Mouse (Mus musculus): ENCODE measurements around the gene Cyp4f13. TPM values are rescaled to one million over a fixed set of nuclear protein-coding genes. Genes with fewer than 3 reads are reported as not detected.

The Cyp4f13 gene
- polyA plus RNA-seq (2014; fragmentation: Nextera tagmentation; extraction: Ambion mirVana) = 7.2 and 8.1 TPM in 2 replicates

GRCm38 (mm10) chr17:32947215-32947914 is at the start of gene Cyp4f13:
TSS of gene Cyp4f13 (minus strand) at chr17:32947402.
- peak; percentile 86 for DNase-seq (ENCODE audit: low spot score)
- H3K36me3 ChIP-seq (ENCODE audit: control insufficient read depth, insufficient read depth, low read length) = no peaks in the 10 kb centered on the region
- H3K9ac ChIP-seq (ENCODE audit: low read depth, low read length) = peak within 1 kb of the TSS; percentile 70
- no peaks in the 10 kb centered on the region for H3K9me3 ChIP-seq (ENCODE audit: control insufficient read depth, low read length)
- no peak within 1 kb of the TSS for H3K27ac ChIP-seq (ENCODE audit: low read depth, low read length)
- 21% methylated on average over 12 of the region's 12 CpGs for WGBS
- peak; percentile 95 for ATAC-seq (replicated peaks; ENCODE audit: low FRiP score)
- peaks cover 5% of the 10 kb centered on the region for H3K4me1 ChIP-seq (replicated peaks; ENCODE audit: control insufficient read depth, insufficient read depth, low read length)
- H3K27me3 ChIP-seq (replicated peaks; ENCODE audit: control insufficient read depth, insufficient read depth, low read length) = no peaks in the 10 kb centered on the region
- H3K4me2 ChIP-seq = peak within 1 kb of the TSS; percentile 90
- peak within 1 kb of the TSS; percentile 65 for H3K4me3 ChIP-seq (ENCODE audit: low read depth, low read length)

DNA sequence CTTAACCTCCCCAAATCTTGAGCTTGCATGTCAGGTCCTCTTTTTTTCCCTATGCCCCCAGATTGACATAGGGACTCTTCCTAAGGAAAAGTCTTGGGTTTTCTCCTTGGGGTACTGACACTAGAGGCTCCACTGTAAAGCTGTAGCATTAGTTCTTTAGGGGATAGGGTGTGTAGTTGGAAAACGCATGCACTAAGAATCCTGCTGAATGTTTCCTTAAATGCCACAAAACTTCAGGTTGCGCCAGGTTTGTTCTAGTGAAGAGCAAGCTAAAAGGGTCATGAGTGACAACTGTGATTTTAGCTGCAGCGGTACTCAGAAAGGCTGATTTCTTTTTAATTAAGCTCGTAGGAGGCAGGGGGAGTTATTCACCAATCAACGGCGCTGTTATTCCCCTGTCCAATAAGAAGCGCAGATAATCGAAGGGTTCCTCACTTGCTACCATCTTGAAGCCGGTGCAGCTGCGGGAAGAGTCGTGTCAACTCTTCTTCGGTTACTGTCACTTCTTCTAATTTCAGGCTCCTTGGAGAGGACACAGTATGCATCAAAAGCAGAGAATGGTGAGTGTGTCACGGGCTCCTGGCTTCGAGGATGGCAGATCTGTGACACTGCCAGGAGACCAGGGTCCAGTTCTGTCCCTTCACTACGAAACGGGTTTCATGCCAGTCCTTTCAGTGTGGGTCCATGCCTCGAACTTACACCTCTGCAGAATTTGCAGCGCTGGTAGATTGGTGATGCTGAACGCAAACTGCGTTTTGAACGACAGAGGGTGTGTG is 45.7 kb upstream of the Cyp4f13 start, which contains the start of gene Zfp952:
Gene Zfp952 (plus strand): TSS at position 431 of the 776 bp plus-strand sequence.
- peak within 1 kb of the TSS; percentile 69 for H3K4me3 ChIP-seq (ENCODE audit: low read depth, low read length)
- no peak within 1 kb of the TSS for H3K27ac ChIP-seq (ENCODE audit: low read depth, low read length)
- peaks cover 2% of the 10 kb centered on the region; the same call in 1 of the 2 replicates for H3K36me3 ChIP-seq (ENCODE audit: control insufficient read depth, insufficient read depth, low read length)
- peak within 1 kb of the TSS; percentile 75 for H3K4me2 ChIP-seq
- H3K9me3 ChIP-seq (ENCODE audit: control insufficient read depth, low read length) = no peaks in the 10 kb centered on the region
- H3K4me1 ChIP-seq (replicated peaks; ENCODE audit: control insufficient read depth, insufficient read depth, low read length) = no peaks in the 10 kb centered on the region; the same call in 1 of the 2 replicates
- peak; percentile 75 for DNase-seq (ENCODE audit: low spot score)
- 1% methylated on average over 21 of the region's 21 CpGs for WGBS
- peak within 1 kb of the TSS; percentile 69 for H3K9ac ChIP-seq (ENCODE audit: low read depth, low read length)
- peak; percentile 93 for ATAC-seq (replicated peaks; ENCODE audit: low FRiP score)
- no peaks in the 10 kb centered on the region for H3K27me3 ChIP-seq (replicated peaks; ENCODE audit: control insufficient read depth, insufficient read depth, low read length)

- no peak for ATAC-seq (replicated peaks; ENCODE audit: low FRiP score)
- H3K4me3 ChIP-seq (ENCODE audit: low read depth, low read length) = peak overlapping the region; percentile 69
- H3K9ac ChIP-seq (ENCODE audit: low read depth, low read length) = no peak overlapping the region
- no peaks in the 10 kb centered on the region; the same call in 1 of the 2 replicates for H3K4me1 ChIP-seq (replicated peaks; ENCODE audit: control insufficient read depth, insufficient read depth, low read length)
- H3K9me3 ChIP-seq (ENCODE audit: control insufficient read depth, low read length) = no peaks in the 10 kb centered on the region
- H3K27ac ChIP-seq (ENCODE audit: low read depth, low read length) = no peak overlapping the region
- H3K36me3 ChIP-seq (ENCODE audit: control insufficient read depth, insufficient read depth, low read length) = peaks cover 2% of the 10 kb centered on the region; the same call in 1 of the 2 replicates
- DNase-seq (ENCODE audit: low spot score) = no peak
- peak overlapping the region; percentile 75 for H3K4me2 ChIP-seq
- no peaks in the 10 kb centered on the region for H3K27me3 ChIP-seq (replicated peaks; ENCODE audit: control insufficient read depth, insufficient read depth, low read length)
- 63% methylated on average over 12 of the region's 12 CpGs for WGBS
Measured at GRCm38 (mm10) chr17:32991965-32992698, 44.9 kb upstream of the Cyp4f13 start.

- no peaks in the 10 kb centered on the region for H3K9me3 ChIP-seq (ENCODE audit: control insufficient read depth, low read length)
- no peaks in the 10 kb centered on the region for H3K36me3 ChIP-seq (ENCODE audit: control insufficient read depth, insufficient read depth, low read length)
- no peak for DNase-seq (ENCODE audit: low spot score)
- no peaks in the 10 kb centered on the region for H3K27me3 ChIP-seq (replicated peaks; ENCODE audit: control insufficient read depth, insufficient read depth, low read length)
- no peak overlapping the region for H3K27ac ChIP-seq (ENCODE audit: low read depth, low read length)
- no peaks in the 10 kb centered on the region for H3K4me1 ChIP-seq (replicated peaks; ENCODE audit: control insufficient read depth, insufficient read depth, low read length)
- no peak overlapping the region for H3K4me3 ChIP-seq (ENCODE audit: low read depth, low read length)
- H3K9ac ChIP-seq (ENCODE audit: low read depth, low read length) = no peak overlapping the region
- 74% methylated on average over 4 of the region's 4 CpGs for WGBS
- no peak overlapping the region for H3K4me2 ChIP-seq
- ATAC-seq (replicated peaks; ENCODE audit: low FRiP score) = no peak
Measured at GRCm38 (mm10) chr17:32986301-32986700, 39.1 kb upstream of the Cyp4f13 start.

DNA sequence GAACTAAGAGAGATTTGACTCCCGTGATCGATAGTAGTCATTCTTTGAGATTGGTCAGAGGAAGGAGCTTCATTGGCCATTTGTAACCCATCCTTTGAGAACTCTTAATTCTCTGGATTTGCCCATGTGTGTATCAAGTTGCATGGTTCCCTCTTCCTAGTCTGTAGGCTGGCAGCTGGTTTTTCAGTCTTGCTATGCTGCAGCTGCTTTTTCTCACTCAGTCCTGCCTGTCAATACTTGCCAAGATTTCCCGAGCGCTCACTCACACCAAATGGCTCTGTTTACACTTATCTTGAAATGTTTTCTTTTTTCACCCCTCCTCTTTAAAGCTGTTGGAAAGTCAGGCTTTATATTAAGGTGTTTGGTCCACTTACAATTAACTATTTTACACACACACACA is 34.2 kb upstream of the Cyp4f13 start:
- H3K27ac ChIP-seq (ENCODE audit: low read depth, low read length) = no peak overlapping the region
- peaks cover 30% of the 10 kb centered on the region for H3K36me3 ChIP-seq (ENCODE audit: control insufficient read depth, insufficient read depth, low read length)
- H3K9ac ChIP-seq (ENCODE audit: low read depth, low read length) = no peak overlapping the region
- no peak overlapping the region for H3K4me2 ChIP-seq
- ATAC-seq (replicated peaks; ENCODE audit: low FRiP score) = no peak
- no peaks in the 10 kb centered on the region for H3K9me3 ChIP-seq (ENCODE audit: control insufficient read depth, low read length)
- 87% methylated on average over 4 of the region's 4 CpGs for WGBS
- no peaks in the 10 kb centered on the region for H3K27me3 ChIP-seq (replicated peaks; ENCODE audit: control insufficient read depth, insufficient read depth, low read length)
- no peak overlapping the region for H3K4me3 ChIP-seq (ENCODE audit: low read depth, low read length)
- DNase-seq (ENCODE audit: low spot score) = no peak
- no peaks in the 10 kb centered on the region for H3K4me1 ChIP-seq (replicated peaks; ENCODE audit: control insufficient read depth, insufficient read depth, low read length)

- Histone ChIP-seq H3K36me3 (ENCODE audit: control insufficient read depth, insufficient read depth, low read length) (no peaks in the 10 kb centered on the region), H3K4me1 (replicated peaks; ENCODE audit: control insufficient read depth, insufficient read depth, low read length) (peaks cover 7% of the 10 kb centered on the region), H3K4me2 (peak within 1 kb of the TSS; percentile 79), H3K4me3 (ENCODE audit: low read depth, low read length) (peak within 1 kb of the TSS; percentile 68), H3K9me3 (ENCODE audit: control insufficient read depth, low read length) (0 out of 2 replicates have a peak, but pooled peaks cover 4% of the 10 kb centered on the region), H3K27me3 (replicated peaks; ENCODE audit: control insufficient read depth, insufficient read depth, low read length) (no peaks in the 10 kb centered on the region), H3K27ac (ENCODE audit: low read depth, low read length) (peak within 1 kb of the TSS; percentile 85), H3K9ac (ENCODE audit: low read depth, low read length) (peak within 1 kb of the TSS; percentile 73)
- DNase-seq (ENCODE audit: low spot score) (peak; percentile 89), ATAC-seq (replicated peaks; ENCODE audit: low FRiP score) (peak; percentile 98)
- under 1% methylated on average over 33 of the region's 33 CpGs for WGBS
Measured at GRCm38 (mm10) chr17:32965623-32966290, 18.6 kb upstream of the Cyp4f13 start, which contains the start of gene Zfp472. TSS of gene Zfp472 (plus strand) at chr17:32965814.

GRCm38 (mm10) chr17:32965253-32965622 is 18.0 kb upstream of the Cyp4f13 start:
- H3K4me3 ChIP-seq (ENCODE audit: low read depth, low read length) = peak overlapping the region; percentile 68
- H3K9me3 ChIP-seq (ENCODE audit: control insufficient read depth, low read length) = 0 out of 2 replicates have a peak, but pooled peaks cover 4% of the 10 kb centered on the region
- peak overlapping the region; percentile 73 for H3K9ac ChIP-seq (ENCODE audit: low read depth, low read length)
- no peaks in the 10 kb centered on the region for H3K36me3 ChIP-seq (ENCODE audit: control insufficient read depth, insufficient read depth, low read length)
- H3K27ac ChIP-seq (ENCODE audit: low read depth, low read length) = peak overlapping the region; percentile 28; the same call in 1 of the 2 replicates
- peaks cover 7% of the 10 kb centered on the region for H3K4me1 ChIP-seq (replicated peaks; ENCODE audit: control insufficient read depth, insufficient read depth, low read length)
- DNase-seq (ENCODE audit: low spot score) (no peak), ATAC-seq (replicated peaks; ENCODE audit: low FRiP score) (no peak)
- H3K27me3 ChIP-seq (replicated peaks; ENCODE audit: control insufficient read depth, insufficient read depth, low read length) = no peaks in the 10 kb centered on the region
- peak overlapping the region; percentile 79 for H3K4me2 ChIP-seq
- under 1% methylated on average over 14 of the region's 14 CpGs for WGBS

GRCm38 (mm10) chr17:32951441-32951840 is 4.2 kb upstream of the Cyp4f13 start:
- no peaks in the 10 kb centered on the region for H3K36me3 ChIP-seq (ENCODE audit: control insufficient read depth, insufficient read depth, low read length)
- H3K27ac ChIP-seq (ENCODE audit: low read depth, low read length) = no peak overlapping the region
- WGBS = 27% methylated on average over 16 of the region's 16 CpGs
- H3K9me3 ChIP-seq (ENCODE audit: control insufficient read depth, low read length) = no peaks in the 10 kb centered on the region
- ATAC-seq (replicated peaks; ENCODE audit: low FRiP score) = no peak
- peaks cover 4% of the 10 kb centered on the region for H3K4me1 ChIP-seq (replicated peaks; ENCODE audit: control insufficient read depth, insufficient read depth, low read length)
- DNase-seq (ENCODE audit: low spot score) = peak; percentile 60
- no peak overlapping the region for H3K4me3 ChIP-seq (ENCODE audit: low read depth, low read length)
- no peak overlapping the region for H3K4me2 ChIP-seq
- no peaks in the 10 kb centered on the region for H3K27me3 ChIP-seq (replicated peaks; ENCODE audit: control insufficient read depth, insufficient read depth, low read length)
- no peak overlapping the region for H3K9ac ChIP-seq (ENCODE audit: low read depth, low read length)
